Mouse (Mus musculus) MEL (cell line): ENCODE results near the gene Nudt8. TPM values are rescaled to one million over a fixed set of nuclear protein-coding genes. Genes with fewer than 3 reads are reported as not detected.
A peak's percentile ranks its signal among the peaks of the same experiment; 100 is the strongest.

Source experiments
- DNase-seq: peaks from one replicate; pipeline ENCODE4 v3.0.0; 2011; ENCODE audit warnings: low read depth, low spot score
- H3K27ac ChIP-seq: 2 replicates; pipeline ENCODE4 v1.5.1; 2012; ENCODE audit warnings: low read depth, mild to moderate bottlenecking, control low read depth, low read length, moderate library complexity; ENCODE audit not compliant: control insufficient read depth
- H3K27me3 ChIP-seq, 2 experiments: fragments of 150-350 bp in 1 of 2; sonication (generic) in 1 of 2; 2 replicates each; pipeline ENCODE4 v1.6.1; 2012; ENCODE audit warnings: low read length in 2 of 2, mild to moderate bottlenecking in 2 of 2, improper control_type of control experiment in 1 of 2, moderate library complexity in 1 of 2; ENCODE audit not compliant: insufficient read depth in 2 of 2, control insufficient read depth in 1 of 2
- H3K36me3 ChIP-seq, 2 experiments: 2 replicates each; pipeline ENCODE4 v1.6.1; 2012 to 2014; ENCODE audit warnings: low read length in 2 of 2, improper control_type of control experiment in 1 of 2, inconsistent platforms in 1 of 2, mild to moderate bottlenecking in 1 of 2; ENCODE audit not compliant: insufficient read depth in 2 of 2, control insufficient read depth in 1 of 2
- H3K4me1 ChIP-seq, 2 experiments: fragments of 150-350 bp in 1 of 2; sonication (generic) in 1 of 2; 2 replicates each; pipeline ENCODE4 v1.6.1; 2012; ENCODE audit warnings: low read length in 2 of 2, improper control_type of control experiment in 1 of 2, mild to moderate bottlenecking in 1 of 2; ENCODE audit not compliant: insufficient read depth in 2 of 2, control insufficient read depth in 1 of 2
- H3K4me3 ChIP-seq, 2 experiments: fragments of 150-350 bp in 1 of 2; sonication (generic) in 1 of 2; 2 replicates each; pipeline ENCODE4 v1.5.1; 2012; ENCODE audit warnings: low read depth in 2 of 2, low read length in 2 of 2, mild to moderate bottlenecking in 2 of 2, moderate library complexity in 2 of 2, control low read depth in 1 of 2, improper control_type of control experiment in 1 of 2; ENCODE audit not compliant: control insufficient read depth in 1 of 2, insufficient read depth in 1 of 2
- H3K79me2 ChIP-seq: 2 replicates; pipeline ENCODE4 v1.6.1; 2012; ENCODE audit warnings: mild to moderate bottlenecking, low read length, moderate library complexity; ENCODE audit not compliant: control insufficient read depth, poor library complexity, insufficient read depth
- H3K9ac ChIP-seq: 2 replicates; pipeline ENCODE4 v1.6.1; 2012; ENCODE audit warnings: low read depth, mild to moderate bottlenecking, control low read depth, low read length, moderate library complexity; ENCODE audit not compliant: control insufficient read depth, poor library complexity, severe bottlenecking
- H3K9me3 ChIP-seq: fragments of 150-350 bp; sonication (generic); replicated peaks from 2 replicates; pipeline ENCODE4 v1.6.1; 2012; ENCODE audit warnings: mild to moderate bottlenecking, low read length, improper control_type of control experiment, moderate library complexity; ENCODE audit not compliant: insufficient read depth
- BHLHE40 ChIP-seq: IDR thresholded peaks from 2 replicates; pipeline ENCODE4 v1.6.1; 2012; ENCODE audit warnings: low read depth, mild to moderate bottlenecking, inconsistent platforms, low read length, improper control_type of control experiment, borderline replicate concordance
- CHD2 ChIP-seq: IDR thresholded peaks from 2 replicates; pipeline ENCODE4 v1.6.1; 2011; ENCODE audit warnings: low read length, improper control_type of control experiment
- E2F4 ChIP-seq: IDR thresholded peaks from 2 replicates; pipeline ENCODE4 v1.6.1; 2011; ENCODE audit warnings: low read depth, low read length, improper control_type of control experiment, borderline replicate concordance
- EP300 ChIP-seq, 2 experiments: IDR thresholded peaks; 2 replicates each; pipeline ENCODE4 v1.6.1; 2011; ENCODE audit warnings: improper control_type of control experiment in 2 of 2, low read length in 2 of 2, low read depth in 1 of 2, mild to moderate bottlenecking in 1 of 2
- GABPA ChIP-seq: IDR thresholded peaks from 2 replicates; pipeline ENCODE4 v1.6.1; 2012; ENCODE audit warnings: low read depth, mild to moderate bottlenecking, inconsistent platforms, low read length, improper control_type of control experiment, moderate library complexity
- GATA1 ChIP-seq: IDR thresholded peaks from 2 replicates; pipeline ENCODE4 v1.6.1; 2011; ENCODE audit warnings: low read depth, low read length, improper control_type of control experiment
- HCFC1 ChIP-seq: IDR thresholded peaks from 2 replicates; pipeline ENCODE4 v1.6.1; 2012; ENCODE audit warnings: low read depth, mild to moderate bottlenecking, inconsistent platforms, low read length, improper control_type of control experiment, moderate library complexity
- MAFK ChIP-seq: IDR thresholded peaks from 2 replicates; pipeline ENCODE4 v1.6.1; 2011; ENCODE audit warnings: low read depth, mild to moderate bottlenecking, low read length, improper control_type of control experiment, borderline replicate concordance
- MAZ ChIP-seq: IDR thresholded peaks from 2 replicates; pipeline ENCODE4 v1.6.1; 2012; ENCODE audit warnings: low read depth, mild to moderate bottlenecking, inconsistent platforms, low read length, improper control_type of control experiment
- MEF2A ChIP-seq: IDR thresholded peaks from 2 replicates; pipeline ENCODE4 v1.6.1; 2014; ENCODE audit warnings: low read depth, mild to moderate bottlenecking, inconsistent platforms, low read length, improper control_type of control experiment; ENCODE audit not compliant: poor library complexity, insufficient replicate concordance, severe bottlenecking; ENCODE audit errors: extremely low read depth
- MYB ChIP-seq: IDR thresholded peaks from 2 replicates; pipeline ENCODE4 v1.6.1; 2011; ENCODE audit warnings: mild to moderate bottlenecking, low read depth, low read length, improper control_type of control experiment
- MYC ChIP-seq: IDR thresholded peaks from 2 replicates; pipeline ENCODE4 v1.6.1; 2011; ENCODE audit warnings: low read depth, mild to moderate bottlenecking, low read length, improper control_type of control experiment, moderate library complexity
- NELFE ChIP-seq: IDR thresholded peaks from 2 replicates; pipeline ENCODE4 v1.6.1; 2011; ENCODE audit warnings: low read depth, low read length, improper control_type of control experiment
- POLR2AphosphoS2 ChIP-seq: IDR thresholded peaks from 2 replicates; pipeline ENCODE4 v1.6.1; 2011; ENCODE audit warnings: low read length, improper control_type of control experiment
- POLR2AphosphoS5 ChIP-seq: IDR thresholded peaks from 2 replicates; pipeline ENCODE4 v1.6.1; 2012; ENCODE audit warnings: low read depth, borderline replicate concordance, mild to moderate bottlenecking, inconsistent platforms, low read length, moderate library complexity, mixed read lengths
- RCOR1 ChIP-seq: IDR thresholded peaks from 2 replicates; pipeline ENCODE4 v1.6.1; 2012; ENCODE audit warnings: low read depth, mild to moderate bottlenecking, inconsistent platforms, low read length, improper control_type of control experiment
- TBP ChIP-seq: IDR thresholded peaks from 2 replicates; pipeline ENCODE4 v1.8.0; 2011; ENCODE audit warnings: low read depth, low read length, improper control_type of control experiment
- USF1 ChIP-seq: IDR thresholded peaks from 2 replicates; pipeline ENCODE4 v1.6.1; 2014; ENCODE audit warnings: low read depth, mild to moderate bottlenecking, inconsistent platforms, low read length, improper control_type of control experiment, moderate library complexity
- ZC3H11A ChIP-seq: IDR thresholded peaks from 2 replicates; pipeline ENCODE4 v1.6.1; 2012; ENCODE audit warnings: low read depth, mild to moderate bottlenecking, inconsistent platforms, low read length, improper control_type of control experiment
- ZKSCAN1 ChIP-seq: IDR thresholded peaks from 2 replicates; pipeline ENCODE4 v1.6.1; 2012; ENCODE audit warnings: low read depth, mild to moderate bottlenecking, inconsistent platforms, low read length, improper control_type of control experiment, moderate library complexity
- ZNF384 ChIP-seq: IDR thresholded peaks from 2 replicates; pipeline ENCODE4 v1.6.1; 2012; ENCODE audit warnings: low read depth, mild to moderate bottlenecking, inconsistent platforms, low read length, improper control_type of control experiment
- polyA plus RNA-seq, 2 experiments: library from polyadenylated mRNA; stranded (reverse) in 1 of 2; unstranded in 1 of 2; fragments of >175 nt in 1 of 2; fragments of >200 nt in 1 of 2; gene quantifications; 2 replicates each; pipeline versions ENCODE4 v1.2.1 to v1.2.4; 2012; ENCODE audit warnings: low replicate concordance in 2 of 2, low read depth in 1 of 2; ENCODE audit not compliant: insufficient read length in 2 of 2, insufficient read depth in 1 of 2, missing spikeins in 1 of 2
- total RNA-seq: library from RNA; depleted of rRNA; stranded (reverse); fragments of 300-350 nt; gene quantifications from 2 replicates; pipeline ENCODE4 v1.2.3, GENCODE M21; 2012

The Nudt8 gene
- total and polyA plus RNA-seq, 3 experiments: 58.1 to 71.5 TPM; not detected in 1

DNA sequence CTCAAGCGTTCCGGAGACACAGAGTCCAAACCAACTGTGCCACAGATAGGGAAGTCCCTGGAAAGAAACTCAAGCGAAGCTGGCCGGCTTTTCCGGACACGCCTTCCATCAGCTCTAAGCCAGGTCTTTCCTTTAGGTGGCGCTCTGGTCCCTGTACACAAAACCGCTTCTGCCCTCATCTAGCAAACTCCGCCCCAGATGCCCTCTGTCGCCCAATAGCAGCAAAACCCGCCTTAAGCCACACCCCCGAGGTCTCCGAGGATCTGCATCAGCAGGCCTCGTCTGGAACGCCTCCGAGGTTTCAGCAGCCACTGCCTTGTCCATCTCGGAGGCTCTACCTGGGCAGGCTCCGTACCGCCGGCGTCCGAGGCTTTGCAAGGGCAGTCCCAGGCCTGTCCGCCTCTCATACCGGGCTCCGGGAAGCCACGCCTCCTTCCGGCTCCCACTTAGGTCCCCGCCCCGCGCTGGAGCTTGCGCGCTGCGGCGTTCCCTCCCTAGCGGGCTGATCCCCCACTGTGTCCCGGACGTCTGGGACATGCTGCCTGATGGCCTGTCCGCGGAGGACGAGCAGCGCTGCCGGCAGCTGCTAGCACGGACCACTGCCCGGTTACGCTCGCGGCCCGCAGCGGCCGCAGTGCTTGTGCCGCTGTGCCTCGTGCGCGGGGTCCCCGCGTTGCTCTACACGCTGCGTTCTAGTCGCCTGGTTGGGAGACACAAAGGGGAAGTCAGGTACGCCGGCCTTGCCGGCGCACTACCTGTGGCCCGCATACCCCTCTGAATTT, at the start of gene Nudt8, which contains the start of gene Gm49405 (continued):
- TF ChIP-seq EP300 (IDR thresholded peaks at IDR 0.05; ENCODE audit: low read depth in 1 of 2, low read length in 2 of 2) (peak in 1 of 2 experiments; percentile 9; a peak in 1 of 4 replicates), ZNF384 (no peak), GABPA (no peak), POLR2AphosphoS5 (0 out of 2 replicates have a peak, but pooled peaks have one; percentile 62), ZKSCAN1 (no peak)

DNA sequence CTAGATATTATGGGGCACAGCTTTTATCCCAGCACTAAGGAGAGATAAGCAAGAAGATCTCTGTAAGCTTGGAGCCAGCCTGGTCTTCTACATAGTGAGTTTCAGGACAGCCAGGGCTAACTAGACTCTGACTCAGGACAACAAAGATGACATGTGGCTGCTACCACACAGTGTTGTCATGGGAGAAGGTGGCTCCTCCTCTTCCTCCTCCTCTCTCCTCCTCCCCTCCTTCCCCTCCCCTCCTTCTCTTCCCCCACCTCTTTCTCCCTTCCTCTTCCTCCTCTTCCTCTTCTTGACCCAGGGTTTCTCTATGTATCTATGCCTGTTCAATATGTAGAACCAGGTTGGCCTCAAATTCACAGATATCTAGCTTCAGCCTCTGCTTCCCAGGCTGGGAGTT, 48.9 kb upstream of the Nudt8 start:
- Histone ChIP-seq H3K27ac (no peak overlapping the region), H3K27me3 (no peaks in the 10 kb centered on the region), H3K4me3 (no peak overlapping the region), H3K4me1 (peaks cover 9% of the 10 kb centered on the region in 2 experiments; a peak in 3 of 4 replicates), H3K9me3 (no peaks in the 10 kb centered on the region), H3K79me2 (no peaks in the 10 kb centered on the region), H3K9ac (no peak overlapping the region)
- no peak for TF ChIP-seq CHD2
- TF ChIP-seq E2F4: no peak
- TF ChIP-seq MAFK: no peak
- TF ChIP-seq HCFC1: 0 out of 2 replicates have a peak, but pooled peaks have one; percentile 2
- 0 out of 2 replicates have a peak, but pooled peaks have one; percentile 33 for TF ChIP-seq MYC
- 0 out of 2 replicates have a peak, but pooled peaks have one; percentile 20 for TF ChIP-seq GATA1
- TF ChIP-seq MEF2A: no peak
- no peak for TF ChIP-seq USF1
- TF ChIP-seq, all 39 proteins: peak for 3
- DNase-seq: peak; percentile 50
- 0 out of 4 replicates have a peak, but pooled peaks cover 0 to 6% of the 10 kb centered on the region in 2 experiments for H3K36me3 ChIP-seq

DNA sequence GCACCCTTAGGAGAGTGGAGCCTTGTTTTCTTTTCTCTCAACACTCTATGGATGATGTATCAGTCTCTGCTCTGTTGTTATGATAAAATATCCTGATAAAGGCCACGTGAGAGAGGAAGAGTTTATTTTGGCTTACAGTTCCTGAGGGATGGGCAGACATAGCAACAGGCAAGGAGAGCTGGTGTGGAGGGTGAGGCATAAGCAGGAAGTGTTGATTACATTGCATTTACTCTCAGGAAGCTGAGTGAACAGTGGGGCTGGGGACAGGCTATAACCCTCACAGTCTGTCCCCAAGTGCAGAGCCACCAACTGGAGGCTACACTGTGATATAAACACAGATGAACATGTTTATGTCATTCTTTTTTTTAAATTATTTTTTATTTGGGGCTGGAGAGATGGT, 48.3 kb upstream of the Nudt8 start:
- H3K4me1 ChIP-seq: peaks cover 9% of the 10 kb centered on the region in 2 experiments; a peak in 3 of 4 replicates

More for the DNA sequence above, 48.3 kb upstream of the Nudt8 start:
- Histone ChIP-seq H3K27me3 (no peaks in the 10 kb centered on the region), H3K79me2 (no peaks in the 10 kb centered on the region), H3K36me3 (0 out of 4 replicates have a peak, but pooled peaks cover 0 to 6% of the 10 kb centered on the region in 2 experiments), H3K9me3 (no peaks in the 10 kb centered on the region), H3K9ac (no peak overlapping the region), H3K4me3 (no peak overlapping the region), H3K27ac (no peak overlapping the region)
- TF ChIP-seq MYB (no peak), EP300 (IDR thresholded peaks at IDR 0.05; ENCODE audit: low read depth in 1 of 2, low read length in 2 of 2) (no peak), E2F4 (no peak), ZNF384 (no peak), NELFE (no peak), GABPA (no peak), POLR2AphosphoS2 (no peak), ZC3H11A (no peak), MAZ (no peak), TBP (no peak), RCOR1 (no peak), BHLHE40 (no peak)
- DNase-seq: no peak
